Mouse (Mus musculus): Measurements from ENCODE around the gene Npy4r. TPM values are rescaled to one million over a fixed set of nuclear protein-coding genes. Genes with fewer than 3 reads are reported as not detected.

Gene Npy4r
- 0.47 and 1.1 TPM in 2 replicates for polyA plus RNA-seq (2012; rRNA removed)

- peak; percentile 19 for DNase-seq (ENCODE audit: low read depth, low spot score)
- WGBS: 7% methylated on average over 16 of the region's 16 CpGs
Measured at GRCm38 (mm10) chr14:34152342-34152741, at the start of gene Npy4r. Gene Npy4r, minus strand, starts transcription at chr14:34152489.

- no peak for DNase-seq (ENCODE audit: low read depth, low spot score)
- 6% methylated on average over 50 of the region's 52 CpGs for WGBS
Measured at GRCm38 (mm10) chr14:34201231-34202035, 49.1 kb upstream of the Npy4r start, which contains the start of gene Gprin2. Gene Gprin2, minus strand, starts transcription at chr14:34201653.

- DNase-seq (ENCODE audit: low read depth, low spot score): no peak
- 14% methylated on average over 19 of the region's 19 CpGs for WGBS
Measured at GRCm38 (mm10) chr14:34200738-34201230, 48.5 kb upstream of the Npy4r start.

GRCm38 (mm10) chr14:34196706-34197105, 44.4 kb upstream of the Npy4r start:
- WGBS: 45% methylated on average over 4 of the region's 4 CpGs
- no peak for DNase-seq (ENCODE audit: low read depth, low spot score)

- DNase-seq (ENCODE audit: low read depth, low spot score): no peak
- 88% methylated on average over 15 of the region's 15 CpGs for WGBS
Measured at GRCm38 (mm10) chr14:34195466-34195865, 43.2 kb upstream of the Npy4r start.

- WGBS: 72% methylated on average over 4 of the region's 4 CpGs
- no peak for DNase-seq (ENCODE audit: low read depth, low spot score)
Measured at GRCm38 (mm10) chr14:34193879-34194278, 41.6 kb upstream of the Npy4r start.

GRCm38 (mm10) chr14:34190361-34190760, 38.1 kb upstream of the Npy4r start:
- DNase-seq (ENCODE audit: low read depth, low spot score): no peak
- WGBS: 66% methylated on average over 7 of the region's 7 CpGs

GRCm38 (mm10) chr14:34188629-34189028, 36.3 kb upstream of the Npy4r start:
- DNase-seq (ENCODE audit: low read depth, low spot score): no peak
- 76% methylated on average over 5 of the region's 5 CpGs for WGBS

GRCm38 (mm10) chr14:34183101-34183500, 30.8 kb upstream of the Npy4r start:
- no peak for DNase-seq (ENCODE audit: low read depth, low spot score)
- 88% methylated on average over 1 of the region's 1 CpGs for WGBS

GRCm38 (mm10) chr14:34179351-34179750, 27.1 kb upstream of the Npy4r start:
- DNase-seq (ENCODE audit: low read depth, low spot score): no peak
- 78% methylated on average over 3 of the region's 3 CpGs for WGBS

GRCm38 (mm10) chr14:34171107-34171506, 18.8 kb upstream of the Npy4r start:
- 89% methylated on average over 3 of the region's 3 CpGs for WGBS
- no peak for DNase-seq (ENCODE audit: low read depth, low spot score)

- DNase-seq (ENCODE audit: low read depth, low spot score): no peak
- WGBS: 80% methylated on average over 12 of the region's 12 CpGs
Measured at GRCm38 (mm10) chr14:34155752-34156151, 3.5 kb upstream of the Npy4r start.

GRCm38 (mm10) chr14:34154601-34155337, 2.5 kb upstream of the Npy4r start:
- DNase-seq (ENCODE audit: low read depth, low spot score): peak; percentile 18
- 21% methylated on average over 9 of the region's 9 CpGs for WGBS

- WGBS: 93% methylated on average over 10 of the region's 10 CpGs
- DNase-seq (ENCODE audit: low read depth, low spot score): no peak
Measured at GRCm38 (mm10) chr14:34142915-34143314, 9.4 kb downstream of the Npy4r start.

- 78% methylated on average over 1 of the region's 1 CpGs for WGBS
- no peak for DNase-seq (ENCODE audit: low read depth, low spot score)
Measured at GRCm38 (mm10) chr14:34142316-34142715, 10.0 kb downstream of the Npy4r start.

GRCm38 (mm10) chr14:34139671-34140664, 12.3 kb downstream of the Npy4r start:
- WGBS: 77% methylated on average over 15 of the region's 15 CpGs
- no peak for DNase-seq (ENCODE audit: low read depth, low spot score)

- DNase-seq (ENCODE audit: low read depth, low spot score): no peak
Measured at GRCm38 (mm10) chr14:34135391-34135790, 16.9 kb downstream of the Npy4r start.

- WGBS: 68% methylated on average over 6 of the region's 6 CpGs
- DNase-seq (ENCODE audit: low read depth, low spot score): no peak
Measured at GRCm38 (mm10) chr14:34131216-34131615, 21.1 kb downstream of the Npy4r start.

- no peak for DNase-seq (ENCODE audit: low read depth, low spot score)
- WGBS: 93% methylated on average over 4 of the region's 4 CpGs
Measured at GRCm38 (mm10) chr14:34121691-34122090, 30.6 kb downstream of the Npy4r start.
